Mouse (Mus musculus) embryonic fibroblast, embryonic 13.5 days (primary cell): ENCODE results near the gene Fbxw4.

Source experiments
- CTCF ChIP-seq: IDR thresholded peaks from 2 replicates; pipeline ENCODE4 v1.5.1; 2011; ENCODE audit warnings: mild to moderate bottlenecking, control low read depth, low read length, moderate library complexity, borderline replicate concordance; ENCODE audit not compliant: insufficient read depth
- POLR2A ChIP-seq: IDR thresholded peaks from 2 replicates; pipeline ENCODE4 v1.6.1; 2011; ENCODE audit warnings: low read depth, mild to moderate bottlenecking, control low read depth, low read length, moderate library complexity

DNA sequence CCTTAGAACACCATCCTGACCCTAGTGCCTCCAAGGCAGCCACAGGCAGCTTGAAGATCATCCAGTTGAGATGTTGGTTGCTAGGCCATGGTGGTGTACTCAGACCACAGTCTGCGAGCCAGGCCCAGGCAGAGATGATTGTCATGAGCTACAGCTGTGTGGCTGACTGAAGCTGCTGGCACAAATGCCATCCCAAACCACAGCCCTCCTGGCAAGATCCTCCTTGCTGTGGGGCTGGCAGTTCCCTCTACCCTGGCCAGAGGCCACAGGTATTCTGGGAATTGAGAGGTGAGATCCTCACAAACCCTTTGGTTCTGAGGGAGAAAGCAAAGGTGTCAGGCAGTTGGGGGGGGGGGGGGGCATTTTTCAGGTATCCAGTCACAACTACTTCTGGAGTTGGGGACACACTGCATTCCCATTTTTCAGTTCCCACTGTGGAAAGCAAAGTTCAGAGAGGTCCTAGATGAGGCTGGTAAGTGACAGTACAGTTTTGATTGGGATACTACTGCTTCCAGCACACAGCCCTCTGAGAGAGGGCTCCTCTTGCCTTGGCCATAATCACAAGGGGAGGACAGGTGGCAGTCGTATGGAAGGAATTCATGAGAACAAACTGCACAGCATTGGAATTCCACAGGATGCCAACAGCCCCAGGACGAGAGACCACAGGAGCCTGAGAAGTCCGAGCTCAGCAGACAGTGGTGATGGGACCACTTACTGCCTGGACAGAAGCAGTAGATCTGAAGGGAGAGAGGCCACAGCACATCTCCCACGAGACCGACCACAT lies 72.4 kb downstream of the Fbxw4 start:
- no peak for TF ChIP-seq POLR2A
- no peak for TF ChIP-seq CTCF
